Mouse (Mus musculus): Measurements from ENCODE around the gene Ttc33.

The Ttc33 gene

GRCm38 (mm10) chr15:5185366-5186292 lies at the start of gene Ttc33:
Gene Ttc33 (plus strand): TSS chr15:5185525.
- DNase-seq (ENCODE audit: low read depth): peak; percentile 81

- peak; percentile 66 for DNase-seq (ENCODE audit: low read depth)
These were observed 47.1 kb upstream of the Ttc33 start for GRCm38 (mm10) chr15:5138021-5138856.

GRCm38 (mm10) chr15:5139366-5139765 lies 46.0 kb upstream of the Ttc33 start:
- no peak for DNase-seq (ENCODE audit: low read depth)

GRCm38 (mm10) chr15:5139863-5140262 lies 45.5 kb upstream of the Ttc33 start:
- DNase-seq (ENCODE audit: low read depth): no peak

GRCm38 (mm10) chr15:5140357-5140756 lies 45.0 kb upstream of the Ttc33 start:
- DNase-seq (ENCODE audit: low read depth): peak; percentile 56

GRCm38 (mm10) chr15:5142047-5142446 lies 43.3 kb upstream of the Ttc33 start:
- DNase-seq (ENCODE audit: low read depth): peak; percentile 73

GRCm38 (mm10) chr15:5142714-5143113 lies 42.6 kb upstream of the Ttc33 start:
- no peak for DNase-seq (ENCODE audit: low read depth)

GRCm38 (mm10) chr15:5143361-5144020 lies 41.8 kb upstream of the Ttc33 start, which contains the start of gene Prkaa1:
Gene Prkaa1 (plus strand): TSS chr15:5143861.
- DNase-seq (ENCODE audit: low read depth): peak; percentile 68

- peak; percentile 56 for DNase-seq (ENCODE audit: low read depth)
These were observed 41.1 kb upstream of the Ttc33 start for GRCm38 (mm10) chr15:5144021-5144778.

- peak; percentile 78 for DNase-seq (ENCODE audit: low read depth)
These were observed 40.0 kb upstream of the Ttc33 start for GRCm38 (mm10) chr15:5145196-5145945.

- no peak for DNase-seq (ENCODE audit: low read depth)
These were observed 36.1 kb upstream of the Ttc33 start for GRCm38 (mm10) chr15:5149187-5149586.

- DNase-seq (ENCODE audit: low read depth): no peak
These were observed 33.2 kb upstream of the Ttc33 start for GRCm38 (mm10) chr15:5152171-5152570.

GRCm38 (mm10) chr15:5154621-5155020 lies 30.7 kb upstream of the Ttc33 start:
- DNase-seq (ENCODE audit: low read depth): no peak

- no peak for DNase-seq (ENCODE audit: low read depth)
These were observed 30.2 kb upstream of the Ttc33 start for GRCm38 (mm10) chr15:5155093-5155492.

GRCm38 (mm10) chr15:5156355-5156754 lies 29.0 kb upstream of the Ttc33 start:
- no peak for DNase-seq (ENCODE audit: low read depth)

- DNase-seq (ENCODE audit: low read depth): no peak
These were observed 27.9 kb upstream of the Ttc33 start for GRCm38 (mm10) chr15:5157386-5157785.

GRCm38 (mm10) chr15:5158827-5159226 lies 26.5 kb upstream of the Ttc33 start:
- no peak for DNase-seq (ENCODE audit: low read depth)

GRCm38 (mm10) chr15:5165121-5165773 lies 20.1 kb upstream of the Ttc33 start:
- DNase-seq (ENCODE audit: low read depth): no peak

- peak; percentile 73 for DNase-seq (ENCODE audit: low read depth)
These were observed 12.0 kb upstream of the Ttc33 start for GRCm38 (mm10) chr15:5173217-5173820.
